Mouse (Mus musculus) embryonic fibroblast, embryonic 13.5 days (primary cell): ENCODE measurements at regions not wholly inside any gene's neighbourhood (a gene's known extent, or its start where the extent isn't known, plus 50 kb on each side); places are given as distances from the start of the nearest gene placed in this dataset.

Source experiments
- CTCF ChIP-seq: IDR thresholded peaks from 2 replicates; pipeline ENCODE4 v1.5.1; 2011; ENCODE audit warnings: mild to moderate bottlenecking, control low read depth, low read length, moderate library complexity, borderline replicate concordance; ENCODE audit not compliant: insufficient read depth
- POLR2A ChIP-seq: IDR thresholded peaks from 2 replicates; pipeline ENCODE4 v1.6.1; 2011; ENCODE audit warnings: low read depth, mild to moderate bottlenecking, control low read depth, low read length, moderate library complexity

DNA sequence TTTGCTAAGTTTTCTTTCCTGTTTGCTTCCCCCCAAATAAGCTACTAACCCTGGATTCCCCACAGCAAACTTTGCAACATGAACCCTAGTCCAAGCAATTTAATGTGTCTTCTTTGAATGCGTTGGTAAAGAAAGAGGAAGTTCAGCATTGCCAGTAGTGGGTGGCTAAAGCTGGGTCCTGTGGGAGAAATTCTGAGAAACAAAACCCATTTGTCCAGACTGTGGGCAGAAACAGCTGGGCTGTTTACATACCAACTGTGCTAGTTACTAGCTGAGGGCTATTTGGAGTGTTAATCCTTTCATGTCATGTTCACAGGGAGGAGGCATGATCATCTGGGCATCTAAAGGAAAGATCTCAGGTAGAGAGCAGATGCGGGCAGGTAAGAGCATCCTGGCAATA lies 51.8 kb upstream of the 1190002N15Rik start:
- TF ChIP-seq POLR2A (no peak), CTCF (no peak)
